Mouse (Mus musculus): ENCODE results near the gene Ttll4. TPM values are rescaled to one million over a fixed set of nuclear protein-coding genes. Genes with fewer than 3 reads are reported as not detected.

The Ttll4 gene
- total RNA-seq, 2 experiments from 2014 or later = 9.1 to 9.3 TPM

DNA sequence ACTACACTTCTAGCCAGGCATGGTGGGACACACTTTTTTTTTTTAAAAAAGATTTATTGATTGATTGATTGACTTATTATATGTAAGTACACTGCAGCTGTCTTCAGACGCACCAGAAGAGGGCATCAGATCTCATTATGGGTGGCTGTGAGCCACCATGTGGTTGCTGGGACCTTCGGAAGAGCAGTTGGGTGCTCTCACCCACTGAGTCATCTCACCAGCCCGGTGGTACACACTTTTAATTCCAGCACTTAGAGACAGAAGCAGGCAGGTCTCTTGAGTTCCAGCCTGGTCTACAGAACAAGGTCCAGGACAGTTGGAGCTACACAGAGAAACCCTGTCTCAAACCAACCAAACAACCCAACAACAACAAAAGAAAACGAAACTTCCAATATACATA is 50.5 kb downstream of the Ttll4 start:
- DNase-seq = peak in 1 of 2 experiments; percentile 20

DNA sequence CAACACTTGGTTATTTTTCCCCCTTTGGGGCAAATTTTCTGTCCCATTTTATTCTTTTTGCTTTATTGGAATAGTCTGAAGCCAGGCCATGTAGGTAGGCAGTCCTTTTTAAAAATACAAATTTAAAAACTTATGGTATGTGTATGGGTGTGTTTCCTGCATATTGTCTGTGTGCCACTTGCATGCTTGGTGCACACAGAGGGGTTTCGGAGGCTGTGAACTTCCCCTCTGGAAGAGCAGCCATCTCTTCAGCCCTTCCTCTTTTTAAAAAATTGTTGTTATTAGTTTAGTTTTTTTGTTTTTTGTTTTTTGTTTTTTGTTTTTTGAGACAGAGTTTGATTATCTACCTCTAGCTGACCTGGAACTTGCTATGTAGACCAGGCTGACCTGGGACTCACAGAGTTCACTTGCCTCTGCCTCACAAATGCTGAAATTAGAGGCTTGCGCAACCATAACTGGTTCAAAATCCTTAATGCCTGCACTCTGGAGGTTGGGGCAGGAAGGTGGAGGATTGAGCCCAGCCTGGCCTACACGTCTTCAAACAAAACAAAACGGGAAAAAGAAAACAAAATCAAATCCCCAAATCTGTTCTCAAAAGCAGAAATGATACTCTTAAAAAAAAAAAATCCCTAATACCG is 51.0 kb downstream of the Ttll4 start:
- peak in 1 of 2 experiments; percentile 11 for DNase-seq

DNA sequence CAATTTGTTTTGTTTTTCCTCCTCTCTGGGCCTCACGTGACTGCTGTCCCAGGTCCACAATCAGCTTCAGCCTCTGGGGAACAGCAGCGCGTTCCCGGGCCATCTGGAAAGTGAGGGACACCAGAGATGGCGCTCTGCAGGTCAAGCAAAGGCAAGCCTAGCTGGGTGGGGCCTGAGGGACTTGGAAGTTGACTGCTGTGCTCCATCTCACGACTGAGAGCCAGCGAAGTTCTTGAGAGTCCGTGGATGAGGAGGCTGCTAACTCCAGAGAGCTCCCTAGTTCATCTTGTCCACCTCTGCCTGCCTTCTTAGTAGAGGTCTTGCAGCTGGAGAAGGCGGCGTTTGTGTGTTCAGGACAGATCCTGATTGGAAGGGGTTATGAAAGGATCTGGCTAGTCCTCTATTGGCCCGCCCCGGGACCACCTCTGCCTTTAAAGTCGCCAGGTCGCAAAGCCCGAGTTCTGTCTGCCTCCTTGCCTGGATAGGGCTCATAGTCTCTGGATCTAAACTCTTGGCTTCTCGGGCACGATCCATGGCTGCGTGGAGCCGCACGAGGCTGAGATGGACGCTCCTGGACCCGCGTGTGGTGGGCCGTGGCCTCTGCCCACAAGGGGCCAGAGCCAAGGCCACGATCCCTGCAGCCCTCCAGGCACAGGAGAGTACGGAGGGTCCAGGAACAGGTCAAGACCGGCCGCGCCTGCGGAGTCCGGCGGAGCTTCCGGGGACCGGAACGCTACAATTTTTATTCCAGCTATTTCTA is 51.7 kb downstream of the Ttll4 start, which contains the start of gene Cyp27a1:
Gene Cyp27a1, plus strand, starts transcription at position 476 of the 760 bp plus-strand sequence.
- DNase-seq = peak; percentile 90 to 94

DNA sequence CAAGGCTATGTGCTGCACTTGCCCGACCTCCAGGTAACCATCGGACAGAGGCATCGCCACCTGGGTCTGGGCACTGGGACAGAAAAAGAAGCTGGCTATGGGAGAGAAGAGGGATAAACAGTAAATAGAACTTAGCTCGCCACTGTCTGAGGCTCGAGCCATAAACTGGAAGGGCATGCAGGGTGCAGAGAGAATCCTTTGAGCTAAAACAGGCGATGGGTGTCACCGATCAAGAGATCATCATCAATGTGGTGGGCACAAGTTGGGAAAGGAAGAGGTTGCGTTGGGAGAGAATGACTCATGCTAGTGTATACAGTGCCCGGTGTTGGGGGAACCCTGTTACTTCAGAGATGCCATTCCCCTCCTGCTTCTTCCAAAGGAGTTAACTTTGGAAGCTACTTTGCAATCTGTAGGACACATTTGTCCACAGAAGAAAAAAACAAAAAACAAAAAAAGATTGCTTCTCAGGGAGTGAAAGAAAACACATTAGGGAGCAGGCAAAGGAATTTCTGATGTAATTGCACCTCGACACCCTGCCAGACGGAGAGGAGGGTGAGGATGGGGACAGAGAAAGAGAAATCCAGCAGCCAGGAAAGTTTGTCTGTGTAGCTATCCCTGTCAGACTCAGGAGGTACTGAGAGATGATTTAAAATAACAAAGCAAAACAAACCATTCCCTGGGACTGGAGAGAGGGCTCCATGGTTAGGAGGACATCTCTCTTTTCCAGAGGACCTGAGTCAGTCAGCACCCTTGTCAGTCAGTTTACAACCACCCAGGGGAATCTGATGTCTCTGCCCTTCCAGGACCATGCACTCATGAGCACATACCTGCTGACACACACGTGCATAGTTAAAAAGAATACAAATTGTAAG is 52.5 kb downstream of the Ttll4 start:
- peak; percentile 22 to 44 for DNase-seq

DNA sequence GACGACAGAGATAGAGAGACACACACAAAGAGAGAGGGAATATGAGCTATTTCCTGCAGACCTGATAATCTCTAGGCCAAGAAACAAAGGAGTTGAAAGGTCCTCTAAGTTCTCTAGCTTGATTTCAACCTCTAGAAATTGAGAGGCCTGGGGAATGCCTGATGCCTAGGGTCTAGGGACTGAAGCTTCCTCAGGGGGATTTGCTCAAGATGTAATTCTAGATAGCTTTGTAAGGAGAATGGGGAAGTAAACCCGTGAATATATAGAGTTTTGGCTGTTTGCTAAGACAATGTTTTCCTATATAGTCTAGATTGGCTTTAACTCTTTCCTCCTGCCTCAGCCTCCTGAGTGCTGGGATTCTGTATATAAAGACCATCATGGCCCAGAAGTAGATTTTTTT is 53.4 kb downstream of the Ttll4 start:
- DNase-seq = no peak

DNA sequence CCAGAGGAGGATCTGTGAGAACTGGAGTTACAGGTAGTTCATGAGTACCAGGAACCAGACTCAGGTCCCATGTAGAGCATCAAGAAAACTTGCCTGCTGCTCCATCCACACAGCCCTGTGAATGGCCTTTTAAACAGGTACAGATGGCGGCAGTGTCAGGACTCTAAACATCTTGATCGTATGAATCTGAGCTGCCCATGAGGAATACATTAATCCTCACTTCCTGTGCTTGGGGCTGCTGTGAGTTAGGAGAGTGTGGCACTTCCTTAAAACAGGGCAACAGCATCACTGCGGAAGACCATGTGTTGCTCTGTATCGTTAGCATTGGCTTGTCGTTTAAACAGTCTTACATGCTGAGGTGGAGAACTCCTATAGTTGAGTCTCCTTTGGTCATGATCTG is 53.9 kb downstream of the Ttll4 start:
- peak; percentile 17 to 19 for DNase-seq

DNA sequence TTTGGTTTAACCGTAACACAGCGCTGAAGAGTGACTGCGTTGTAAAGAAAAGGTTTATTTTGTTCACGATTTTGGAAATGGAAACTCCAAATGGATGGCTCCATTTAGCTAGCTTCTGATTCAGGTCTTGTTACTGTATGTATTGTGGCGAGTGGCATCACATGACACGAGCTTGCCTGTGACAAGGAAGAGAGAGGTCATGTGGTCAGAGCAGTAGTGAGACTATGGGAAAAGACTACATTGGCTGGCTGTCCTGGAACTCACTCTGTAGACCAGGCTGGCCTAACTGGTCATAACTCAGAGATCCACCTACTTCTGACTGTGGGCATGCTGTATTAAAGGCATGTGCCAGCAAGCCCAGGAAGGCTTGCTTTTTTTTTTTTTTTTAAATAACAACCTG is 54.3 kb downstream of the Ttll4 start:
- DNase-seq = no peak

DNA sequence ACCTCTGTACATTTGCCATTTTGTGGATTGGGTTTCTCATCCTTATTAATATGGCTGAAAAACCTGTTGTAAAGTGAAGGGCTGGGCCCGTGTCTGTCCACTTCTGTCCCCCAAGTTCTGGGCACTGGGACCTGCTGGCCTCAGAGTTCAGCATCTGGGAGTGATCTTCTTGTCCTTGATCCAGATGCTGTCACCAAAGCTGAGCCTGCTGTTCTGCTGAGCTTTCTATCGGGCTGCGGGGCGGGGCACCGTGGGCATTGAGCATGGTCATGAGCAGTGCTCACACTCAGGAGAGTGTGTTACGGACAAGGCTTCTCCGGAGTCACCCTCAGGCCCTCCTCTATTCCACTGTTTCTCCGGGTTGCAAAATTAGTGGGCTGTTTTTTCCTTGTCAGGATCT is 56.6 kb downstream of the Ttll4 start:
- peak in 1 of 2 experiments; percentile 9 for DNase-seq

DNA sequence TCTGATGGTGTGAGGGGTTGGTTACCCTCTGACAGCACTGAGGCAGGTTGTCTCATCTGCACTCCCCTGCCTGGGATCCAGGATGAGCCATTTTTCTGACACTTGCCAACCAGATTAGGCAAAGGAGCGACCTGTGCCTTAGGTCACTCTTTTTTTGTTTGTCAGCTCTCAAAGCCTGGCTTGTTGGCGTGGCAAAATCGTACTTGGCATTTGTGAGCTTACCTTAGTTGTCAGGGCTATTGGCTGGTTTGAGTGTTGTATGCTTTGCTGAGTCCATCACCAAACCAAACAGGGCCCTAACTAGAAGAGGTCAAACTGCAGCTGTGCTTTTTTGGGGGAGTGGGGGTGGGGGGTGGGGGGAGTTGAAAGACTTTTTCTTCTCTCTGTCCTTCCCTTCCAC is 57.7 kb downstream of the Ttll4 start:
- DNase-seq = no peak

DNA sequence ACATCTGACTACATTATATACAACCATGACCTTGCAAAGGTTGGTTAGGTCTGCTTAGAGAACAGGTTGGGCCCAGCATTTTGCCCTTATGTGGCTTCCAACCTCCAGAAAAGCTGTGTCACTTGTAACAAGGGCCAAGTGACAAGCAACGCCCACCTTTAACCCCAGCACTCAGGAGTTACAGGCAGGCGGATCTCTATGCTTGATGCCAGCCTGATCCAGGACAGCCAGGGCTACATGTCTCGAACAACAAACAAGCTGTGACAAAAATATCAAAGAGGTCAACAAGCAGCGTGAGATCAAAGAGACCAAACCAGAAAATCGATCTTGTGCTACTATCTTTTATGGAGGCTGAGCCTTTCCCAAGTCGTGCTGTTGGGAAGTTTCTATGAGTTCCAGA is 60.1 kb downstream of the Ttll4 start:
- DNase-seq = no peak

DNA sequence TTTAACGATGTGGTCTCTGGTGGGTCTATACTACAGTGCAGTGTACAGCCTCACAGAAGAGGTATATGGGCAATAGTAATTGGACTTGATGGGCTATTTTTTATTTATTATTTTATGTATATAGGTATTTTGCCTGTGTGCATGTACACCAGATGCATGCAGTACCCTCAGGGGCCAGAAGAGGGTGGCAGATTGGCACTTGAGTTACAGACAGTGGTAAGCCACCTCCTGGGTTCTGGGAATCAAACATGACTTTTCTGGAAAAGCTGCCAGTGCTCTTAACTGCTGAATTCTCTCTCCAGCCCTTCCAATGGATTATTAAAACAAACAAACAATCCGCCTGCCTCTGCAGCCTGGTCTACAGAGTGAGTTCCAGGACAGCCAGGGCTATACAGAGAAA is 62.2 kb downstream of the Ttll4 start:
- DNase-seq = no peak

DNA sequence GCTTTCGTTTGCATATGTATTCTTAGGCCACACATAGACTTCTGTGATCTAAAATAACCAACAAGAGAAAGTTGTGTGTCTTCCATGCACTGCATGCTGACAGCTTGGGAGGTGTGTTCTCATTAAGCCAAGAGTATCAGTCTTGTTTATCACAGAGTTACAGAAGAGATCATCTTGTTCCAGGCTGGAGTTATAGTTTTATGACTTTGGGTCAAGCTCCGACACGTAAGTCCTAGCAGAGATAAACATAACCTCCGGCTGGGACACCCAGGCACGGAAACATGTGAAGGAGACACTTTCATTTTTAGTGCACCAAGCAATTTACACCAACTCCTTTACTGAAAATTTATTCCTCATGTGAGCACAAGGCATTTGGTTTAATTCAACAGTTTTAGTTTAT is 64.6 kb downstream of the Ttll4 start:
- no peak for DNase-seq

DNA sequence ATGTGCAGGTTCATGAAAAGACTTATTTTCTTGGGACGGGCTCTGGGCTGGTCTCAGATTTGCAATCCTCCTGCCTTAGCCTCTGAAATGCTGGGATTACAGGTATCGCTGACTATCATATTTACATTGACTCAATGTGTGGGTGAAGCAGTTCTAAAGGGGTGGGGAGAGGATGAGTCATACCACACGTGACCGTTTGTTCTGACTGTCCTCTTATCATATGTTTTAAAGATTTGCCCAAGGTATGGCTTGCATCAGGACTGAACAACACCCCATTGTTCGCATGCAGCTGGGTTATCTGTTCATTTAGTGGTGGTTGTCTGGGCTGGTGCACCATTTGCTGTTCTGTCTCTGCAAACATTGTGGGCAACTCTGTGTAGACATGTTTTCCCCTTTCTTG is 65.1 kb downstream of the Ttll4 start:
- no peak for DNase-seq

DNA sequence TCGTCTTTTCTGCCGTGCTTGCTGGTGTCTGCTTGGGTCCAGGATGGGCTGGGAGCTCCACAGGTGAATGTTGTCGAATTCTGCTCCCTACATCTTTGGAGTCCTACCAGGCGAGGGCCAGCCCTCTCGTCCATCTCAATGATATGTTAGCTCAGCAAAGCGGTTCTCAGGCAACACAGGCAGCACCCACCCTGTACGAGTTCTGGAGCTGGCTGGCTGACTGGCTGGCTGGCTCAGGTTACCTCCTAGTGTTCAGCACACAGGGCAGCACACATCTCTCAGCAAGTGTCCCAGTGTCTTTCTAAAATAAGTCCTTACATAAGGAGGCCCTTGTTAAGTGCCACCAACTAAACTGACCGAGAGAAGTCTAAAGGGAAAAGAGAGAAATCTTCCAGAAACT is 66.9 kb downstream of the Ttll4 start:
- no peak for DNase-seq

DNA sequence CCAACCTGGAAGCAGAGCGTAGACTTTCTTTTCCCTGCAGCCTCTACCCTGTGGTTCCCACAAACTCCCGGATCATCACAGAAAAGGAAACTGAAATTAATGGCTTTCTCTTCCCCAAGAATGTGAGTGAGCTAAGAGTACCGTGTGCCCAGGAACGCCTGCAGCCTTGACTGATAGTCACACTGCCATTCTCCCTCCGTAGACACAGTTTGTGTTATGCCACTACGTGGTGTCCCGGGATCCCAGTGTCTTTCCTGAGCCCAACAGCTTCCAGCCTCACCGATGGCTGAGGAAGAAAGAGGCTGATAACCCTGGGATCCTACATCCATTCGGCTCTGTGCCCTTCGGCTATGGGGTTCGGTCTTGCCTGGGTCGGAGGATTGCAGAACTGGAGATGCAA is 75.4 kb downstream of the Ttll4 start:
- no peak for DNase-seq

DNA sequence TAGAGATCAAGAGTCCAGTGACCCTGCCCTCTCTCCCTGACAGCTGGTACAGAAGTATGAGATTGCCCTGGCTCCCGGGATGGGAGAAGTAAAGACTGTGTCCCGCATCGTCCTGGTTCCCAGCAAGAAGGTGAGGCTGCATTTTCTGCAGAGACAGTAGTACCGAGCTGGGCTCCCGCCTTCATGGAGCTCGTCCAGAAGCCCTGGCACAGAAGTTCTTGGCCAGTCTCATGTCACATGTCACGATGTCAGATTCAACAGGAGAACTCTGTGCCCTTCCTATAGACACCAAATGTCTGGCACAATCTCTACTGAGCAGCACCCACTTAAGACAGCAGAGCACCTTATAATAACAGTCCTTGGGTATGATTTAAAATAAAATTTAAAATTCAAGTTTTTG is 76.0 kb downstream of the Ttll4 start:
- peak in 1 of 2 experiments; percentile 24 for DNase-seq

DNA sequence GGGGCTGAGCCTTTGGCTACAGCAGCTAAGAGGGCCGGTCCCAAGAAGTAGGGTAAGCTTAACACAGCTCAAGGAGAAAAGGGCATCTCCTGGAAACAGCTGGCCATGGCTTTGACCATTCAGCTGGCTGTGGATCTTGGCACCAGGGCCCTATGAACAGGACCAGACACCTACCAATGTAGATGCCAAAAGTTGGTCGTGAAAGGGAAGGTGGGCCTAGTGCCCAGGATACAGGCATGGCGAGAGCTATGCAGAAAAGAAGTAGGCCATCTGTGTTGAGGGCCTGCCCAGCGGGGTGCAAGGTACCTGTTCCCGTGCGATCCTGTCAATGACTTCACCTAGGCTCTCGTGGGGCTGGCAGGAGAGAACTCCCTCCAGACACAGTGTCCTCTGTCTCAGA is 79.3 kb downstream of the Ttll4 start:
- peak; percentile 42 to 75 for DNase-seq

DNA sequence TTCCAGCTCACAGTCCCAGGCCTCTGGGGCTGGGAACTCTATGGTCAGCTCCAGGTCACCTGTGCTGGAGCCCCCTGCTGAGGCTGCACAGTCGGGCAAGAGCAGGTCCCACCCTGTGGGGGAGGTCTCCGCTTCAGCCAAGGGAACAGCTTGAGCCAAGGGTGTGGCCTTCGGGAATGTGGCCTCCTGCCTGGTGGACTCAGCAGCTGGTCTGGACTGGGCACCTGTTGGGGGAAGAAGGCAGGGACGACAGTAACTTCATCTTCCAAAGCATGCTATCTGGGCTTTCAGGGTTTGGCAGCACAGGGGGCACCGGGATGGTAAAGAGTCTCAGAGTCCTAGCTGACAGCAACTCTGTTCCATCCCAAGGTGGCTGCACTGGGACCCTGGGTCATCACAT is 85.8 kb downstream of the Ttll4 start:
- no peak for DNase-seq

DNA sequence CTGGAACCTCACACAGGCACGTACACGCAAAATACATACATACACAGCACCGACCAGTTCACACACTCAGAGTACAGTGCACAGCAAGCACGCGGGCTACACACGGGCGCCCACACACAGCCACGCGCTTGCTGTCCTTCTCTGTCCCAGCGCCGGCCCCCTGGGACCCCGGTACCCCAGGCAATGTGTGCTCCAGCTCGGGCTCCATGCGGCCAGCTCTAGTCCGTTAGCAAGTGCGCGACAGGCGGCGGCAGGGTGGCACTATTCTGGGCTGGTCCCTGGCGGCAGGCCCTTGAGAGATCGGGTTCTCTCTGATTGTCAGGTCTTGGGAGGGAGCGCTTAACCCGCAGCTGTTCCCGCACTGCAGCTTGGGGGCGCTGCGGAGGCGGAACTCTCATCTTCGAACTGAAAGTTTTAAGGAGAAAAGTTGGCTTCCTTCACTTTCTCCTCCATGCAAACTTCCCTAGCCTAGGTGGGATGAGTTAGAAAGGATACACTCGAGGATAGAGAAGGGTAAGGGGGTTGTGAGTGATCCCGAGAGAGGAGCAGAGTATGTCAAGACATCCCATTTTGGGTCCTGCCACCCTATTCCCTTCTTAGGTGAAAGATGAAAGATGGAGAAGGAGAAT is 87.2 kb downstream of the Ttll4 start, which contains the start of gene Prkag3:
Gene Prkag3, minus strand, starts transcription at position 579 of the 629 bp plus-strand sequence.
- peak; percentile 77 to 79 for DNase-seq

DNA sequence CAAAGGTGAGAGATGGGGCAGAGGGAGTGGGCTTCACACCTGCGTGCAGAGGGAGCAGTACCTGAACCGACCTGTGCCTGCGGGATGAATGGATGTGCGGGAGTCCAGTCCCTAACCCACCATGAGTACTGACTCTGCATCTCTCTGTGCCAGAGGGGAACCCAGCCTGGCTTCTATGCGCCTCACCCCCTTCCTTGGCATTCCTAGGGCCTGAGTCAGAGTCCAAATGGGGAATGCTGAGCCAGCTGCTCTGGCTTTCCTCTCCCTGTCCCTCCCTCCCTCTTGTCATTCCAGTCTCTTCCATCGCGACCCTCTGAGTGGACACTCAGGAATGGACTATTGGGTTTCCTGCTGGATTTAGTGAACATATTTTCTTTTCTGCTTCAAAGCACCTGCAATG is 87.8 kb downstream of the Ttll4 start:
- peak; percentile 72 to 81 for DNase-seq

DNA sequence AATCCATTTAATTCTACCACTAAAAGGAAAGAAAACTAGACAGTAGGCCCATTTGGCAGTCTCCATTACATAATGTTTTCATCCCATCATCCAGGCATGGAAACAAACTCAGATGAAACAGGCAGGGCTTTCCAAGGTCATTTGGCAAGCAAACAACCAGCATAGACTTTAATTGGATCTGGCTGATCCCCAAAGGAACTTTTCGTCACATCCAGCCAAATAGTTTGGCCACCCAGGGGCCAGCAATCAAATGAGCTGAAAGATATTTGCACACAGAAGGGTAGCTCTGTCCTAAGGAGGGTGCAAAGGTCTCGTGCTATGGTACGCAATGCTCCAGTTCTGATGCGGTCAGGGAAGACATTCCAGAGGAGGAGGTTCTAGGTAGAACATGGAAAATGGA is 89.1 kb downstream of the Ttll4 start:
- DNase-seq = peak in 1 of 2 experiments; percentile 50

DNA sequence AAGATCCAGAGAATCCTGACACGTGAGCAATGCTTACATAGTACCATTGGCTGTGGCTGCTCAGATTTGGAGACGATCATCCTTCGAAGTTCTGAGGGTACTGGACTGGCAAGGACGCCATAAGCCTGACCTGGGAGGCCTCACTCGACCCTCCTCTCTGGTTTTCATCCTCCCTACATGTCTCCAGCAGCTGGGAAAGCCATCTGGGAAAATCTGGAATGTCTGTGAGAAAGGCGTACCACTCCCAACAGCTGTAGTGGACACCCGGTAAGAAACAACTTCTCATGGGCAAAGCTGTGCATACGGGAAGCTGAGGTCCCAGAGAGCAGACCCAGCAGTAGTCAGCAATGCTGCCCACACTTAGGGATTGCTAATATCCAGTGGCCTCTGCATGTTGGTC is 90.6 kb downstream of the Ttll4 start:
- no peak for DNase-seq

All from heart, adult 18-20 months (tissue).